Mouse (Mus musculus) mesoderm, embryonic 11.5 days (tissue): ENCODE data around the gene Erv3.

Source experiments
- DNase-seq: peaks from one replicate; pipeline ENCODE4 v3.0.0-alpha.2; 2012; ENCODE audit warnings: low read depth, low spot score

The Erv3 gene

DNA sequence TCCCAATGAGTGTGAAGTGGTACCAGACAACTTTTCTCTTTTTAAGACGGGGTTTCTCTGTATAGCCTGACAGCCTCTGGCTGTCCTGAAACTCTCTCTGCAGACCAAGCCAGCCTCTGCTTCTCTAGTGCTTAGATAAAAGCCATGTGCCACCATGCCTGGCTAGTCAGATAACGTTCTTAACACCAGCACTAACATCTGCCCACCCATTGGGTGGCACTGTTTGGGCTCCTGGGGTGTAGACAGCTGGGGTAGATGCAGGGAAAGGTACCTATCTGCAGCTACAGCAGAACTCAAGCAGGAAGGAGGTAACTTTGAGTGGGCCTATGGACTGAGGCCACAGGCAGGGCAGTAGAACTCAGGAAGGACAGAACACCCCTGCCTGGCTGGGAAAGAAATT, 34.0 kb downstream of the Erv3 start:
- no peak for DNase-seq

DNA sequence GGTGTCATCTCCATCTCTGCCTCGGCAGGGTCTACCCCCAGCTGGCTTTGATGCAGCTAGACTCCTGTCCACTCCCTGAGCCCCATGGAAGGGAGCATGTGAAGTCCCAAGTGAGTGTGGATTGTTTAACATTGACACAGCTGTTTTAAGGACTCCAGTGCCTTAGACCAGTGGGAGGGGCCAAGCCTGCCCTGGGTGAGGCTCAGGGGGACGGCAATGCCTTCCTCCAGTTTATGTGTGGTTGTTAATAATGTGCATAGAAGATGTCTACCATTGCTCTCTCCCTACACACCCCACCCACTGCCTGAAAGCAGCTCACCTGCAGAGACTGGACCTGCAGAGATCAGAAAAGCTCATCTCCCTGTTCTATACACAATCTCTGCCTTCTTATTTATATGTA, 35.6 kb downstream of the Erv3 start:
- no peak for DNase-seq

GRCm38 (mm10) chr2:131822492-131822891, 37.1 kb downstream of the Erv3 start:
- no peak for DNase-seq

- no peak for DNase-seq
Observed at GRCm38 (mm10) chr2:131821708-131821990, 37.9 kb downstream of the Erv3 start.

DNA sequence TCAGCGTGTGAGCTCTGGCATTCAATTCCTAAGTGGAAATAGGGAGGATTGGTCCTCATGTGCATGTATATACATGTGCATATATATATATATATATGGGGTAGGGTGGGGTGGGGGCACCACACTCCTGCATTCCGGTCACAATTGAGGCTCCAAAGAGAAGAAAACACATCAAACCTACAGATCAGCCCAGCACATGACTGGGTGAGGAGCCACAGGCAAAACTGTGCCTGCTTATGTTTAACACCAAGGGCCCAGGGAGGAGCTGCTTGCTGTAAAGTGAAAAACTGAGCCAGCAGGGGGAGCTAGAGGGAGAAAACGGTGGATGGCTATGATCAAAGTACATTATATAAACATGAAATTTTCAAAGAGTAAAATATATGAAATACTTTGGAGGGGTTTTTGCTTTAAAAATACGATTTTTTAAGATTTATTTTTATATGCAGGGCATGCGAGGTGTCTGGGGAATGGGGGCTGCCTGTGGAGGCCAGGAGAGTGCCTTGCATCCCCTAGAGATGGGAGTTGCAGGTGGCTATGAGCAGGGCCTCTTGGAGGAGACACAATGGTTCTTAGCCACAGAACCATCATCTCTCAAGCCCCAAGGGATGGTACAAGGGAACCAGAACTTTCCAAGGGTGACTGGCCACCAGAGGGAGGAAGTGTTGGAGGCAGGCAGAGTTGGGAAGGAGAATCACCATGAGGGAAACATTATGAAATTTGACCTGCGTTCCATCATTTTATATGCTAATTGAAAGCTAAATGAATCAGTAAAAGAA, 38.4 kb downstream of the Erv3 start:
- DNase-seq = peak; percentile 79

DNA sequence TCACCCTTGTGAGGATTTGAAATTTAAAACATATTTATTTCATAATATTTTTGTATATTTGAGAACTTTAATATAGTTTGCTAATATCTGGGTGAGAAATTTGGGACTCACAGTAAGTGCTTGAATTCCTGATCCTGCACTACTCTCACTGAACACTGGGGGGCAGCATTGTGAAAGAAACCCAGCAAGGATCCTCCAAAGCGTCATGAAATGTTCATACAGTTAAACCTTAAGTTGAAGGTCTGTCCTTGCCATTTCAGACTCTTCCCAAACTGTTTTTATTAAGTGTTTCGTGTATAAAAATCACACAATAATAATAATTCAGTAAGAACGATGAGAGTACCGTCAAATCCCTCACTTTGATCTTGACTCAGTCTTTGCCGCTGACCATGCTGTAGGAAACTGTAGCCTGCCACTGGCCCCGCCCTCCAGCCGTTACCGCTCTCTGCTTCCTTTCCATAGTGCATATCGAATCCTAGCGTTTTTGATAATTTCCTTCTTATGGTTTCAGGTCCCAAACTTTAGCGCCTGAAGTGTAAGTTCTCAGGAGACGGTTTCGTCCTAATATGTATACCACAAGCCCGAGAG, 39.4 kb downstream of the Erv3 start:
- peak; percentile 81 for DNase-seq

DNA sequence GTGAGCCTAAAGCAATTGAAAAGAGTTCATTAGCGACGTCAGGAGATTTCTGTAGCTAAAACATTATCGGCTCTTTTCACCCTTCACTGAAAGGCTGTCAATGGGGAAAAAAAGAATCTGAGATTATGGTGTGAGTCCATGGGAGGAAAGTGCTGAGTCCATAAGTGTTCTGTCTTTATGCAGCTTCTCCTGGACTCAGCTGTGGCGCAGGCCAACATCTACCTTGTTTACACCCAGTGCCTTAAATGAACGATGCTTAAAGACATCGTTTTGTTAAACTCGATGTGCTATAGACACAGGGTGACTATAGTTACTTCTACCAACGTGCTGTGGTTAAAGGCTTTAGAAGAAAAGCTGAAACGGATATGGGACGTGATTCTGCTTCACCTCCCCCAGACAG, 45.2 kb downstream of the Erv3 start:
- no peak for DNase-seq

- DNase-seq = no peak
Observed at GRCm38 (mm10) chr2:131813437-131813836, 46.1 kb downstream of the Erv3 start.

DNA sequence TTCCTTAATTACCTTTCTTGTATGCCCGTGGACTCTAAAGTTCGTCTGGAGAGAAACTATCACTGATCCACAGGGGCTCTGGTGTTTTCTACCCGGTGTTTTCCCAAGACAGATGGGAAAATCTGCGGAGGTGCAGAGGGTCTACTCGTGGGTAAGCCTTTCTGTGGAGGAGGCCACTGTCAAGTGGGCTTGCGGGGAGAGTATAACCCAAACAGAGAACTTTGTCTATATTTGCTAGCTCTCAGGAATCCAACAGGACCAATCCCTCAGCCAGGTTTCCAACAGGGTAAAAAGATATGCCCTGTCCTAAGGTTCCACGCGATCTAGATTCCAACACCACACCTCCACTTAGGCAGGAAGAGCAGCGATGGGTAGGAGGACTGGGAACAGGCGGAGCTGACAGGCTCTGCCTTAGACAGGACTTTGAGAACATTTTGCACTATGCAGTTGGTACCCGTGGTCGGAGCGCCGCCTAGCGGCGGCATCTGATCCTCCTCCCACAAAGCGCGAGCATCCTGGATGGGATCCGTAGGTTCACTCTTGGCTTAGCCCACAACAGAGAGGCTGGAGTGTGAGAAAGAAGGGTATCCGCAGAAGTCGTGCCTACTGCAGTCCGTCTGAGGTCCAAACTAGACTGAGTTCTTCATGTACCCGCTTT, 46.9 kb downstream of the Erv3 start:
- DNase-seq = peak; percentile 91

DNA sequence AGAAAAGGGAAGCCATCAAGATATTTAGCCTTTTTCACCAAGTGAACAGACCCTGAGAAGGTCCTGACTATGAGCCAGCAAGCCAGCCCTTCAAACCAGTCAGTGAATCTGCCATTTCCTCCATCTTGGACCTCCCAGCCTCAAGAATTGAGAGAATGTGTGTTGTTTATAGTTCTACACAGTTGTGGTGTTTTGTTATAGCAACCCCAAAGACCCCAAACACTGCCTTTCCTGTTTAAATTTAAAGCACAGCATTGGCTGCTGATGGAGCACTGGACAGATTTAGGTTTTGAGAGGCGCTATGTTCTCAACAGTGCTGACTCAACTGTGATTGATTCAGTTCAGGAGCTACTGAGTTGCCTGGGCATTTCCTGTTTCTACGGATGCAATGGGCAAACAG, 47.9 kb downstream of the Erv3 start:
- DNase-seq = no peak

DNA sequence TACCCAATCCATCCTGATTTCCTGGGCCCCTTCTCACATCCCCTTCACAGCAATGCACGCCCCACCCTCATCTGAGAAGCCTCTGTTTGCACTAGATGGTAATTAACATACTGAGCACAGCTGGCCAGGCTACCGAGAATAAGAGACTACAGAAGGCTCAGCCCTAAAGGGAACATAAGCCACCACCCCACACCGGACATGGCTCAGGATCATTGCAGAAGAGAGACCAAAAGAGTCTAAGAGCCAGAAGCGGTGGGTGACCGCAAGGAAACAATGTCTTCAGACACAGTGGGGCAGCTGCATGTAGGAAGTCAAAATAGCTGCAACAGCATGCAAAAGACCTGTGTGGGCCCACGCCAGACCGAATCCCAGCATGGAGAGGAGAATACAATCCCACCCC, 50.7 kb downstream of the Erv3 start:
- DNase-seq = no peak

- no peak for DNase-seq
Observed at GRCm38 (mm10) chr2:131807660-131808059, 51.9 kb downstream of the Erv3 start.

GRCm38 (mm10) chr2:131806863-131807262, 52.7 kb downstream of the Erv3 start:
- no peak for DNase-seq

GRCm38 (mm10) chr2:131805306-131805705, 54.2 kb downstream of the Erv3 start:
- no peak for DNase-seq

- no peak for DNase-seq
Observed at GRCm38 (mm10) chr2:131803801-131804200, 55.7 kb downstream of the Erv3 start.
